Mouse (Mus musculus) midbrain, postnatal 0 days (tissue): ENCODE data around the gene Lmbrd1. TPM values are rescaled to one million over a fixed set of nuclear protein-coding genes. Genes with fewer than 3 reads are reported as not detected.

Source experiments
- ATAC-seq: fragments of 200-750 bp; cut with Nextera tagmentation; 2 replicates; pipeline ENCODE4 v1.8.0; 2017; ENCODE audit warnings: moderate number of reproducible peaks, mild to moderate bottlenecking, moderate TSS enrichment, moderate library complexity; ENCODE audit not compliant: low FRiP score
- DNase-seq: peaks from one replicate; pipeline ENCODE4 v3.0.0-alpha.2; 2015; ENCODE audit warnings: low spot score
- H3K27ac ChIP-seq: fragments of 300-500 bp; sonication (generic); 2 replicates; pipeline ENCODE4 v1.5.1; 2014; ENCODE audit warnings: low read depth, mild to moderate bottlenecking, low read length, mixed read lengths
- H3K27me3 ChIP-seq: fragments of 300-500 bp; sonication (generic); 2 replicates; pipeline ENCODE4 v1.6.1; 2014; ENCODE audit warnings: low read length, control low read depth, mixed read lengths; ENCODE audit not compliant: insufficient read depth
- H3K36me3 ChIP-seq: fragments of 300-500 bp; sonication (generic); 2 replicates; pipeline ENCODE4 v1.6.1; 2014; ENCODE audit warnings: low read length, control low read depth, mixed read lengths; ENCODE audit not compliant: insufficient read depth
- H3K4me1 ChIP-seq: fragments of 300-500 bp; sonication (generic); 2 replicates; pipeline ENCODE4 v1.6.1; 2014; ENCODE audit warnings: mild to moderate bottlenecking, control low read depth, antibody characterized with exemption, low read length, mixed read lengths; ENCODE audit not compliant: insufficient read depth
- H3K4me2 ChIP-seq: fragments of 300-500 bp; sonication (generic); 2 replicates; pipeline ENCODE4 v1.6.1; 2014; ENCODE audit warnings: low read depth, mild to moderate bottlenecking, low read length, mixed read lengths; ENCODE audit not compliant: poor library complexity, severe bottlenecking
- H3K4me3 ChIP-seq: fragments of 300-500 bp; sonication (generic); 2 replicates; pipeline ENCODE4 v1.5.1; 2014; ENCODE audit warnings: low read depth, mild to moderate bottlenecking, low read length, moderate library complexity
- H3K9ac ChIP-seq: fragments of 300-500 bp; sonication (generic); replicated peaks from 2 replicates; pipeline ENCODE4 v1.6.1; 2014; ENCODE audit warnings: mild to moderate bottlenecking, low read length, moderate library complexity, mixed read lengths; ENCODE audit not compliant: poor library complexity, severe bottlenecking
- H3K9me3 ChIP-seq: fragments of 300-500 bp; sonication (generic); 2 replicates; pipeline ENCODE4 v1.6.1; 2016; ENCODE audit warnings: low read length, control low read depth
- CTCF ChIP-seq: IDR thresholded peaks from 2 replicates; pipeline ENCODE4 v1.5.1; 2016; ENCODE audit warnings: antibody characterized with exemption, mild to moderate bottlenecking
- WGBS: fragments of 180-500 bp; shearing (Covaris S2); extraction: QIAGEN DNeasy Blood & Tissue Kit; methylation state at CpG from one replicate; pipeline ENCODE4 v1.1.7; 2014; 5-methylcytosine and 5-hydroxymethylcytosine counted together
- polyA plus RNA-seq: library from polyadenylated mRNA; unstranded; fragments of >200 nt; fragmentation: Nextera tagmentation; extraction: Ambion mirVana; gene quantifications from 2 replicates; pipeline ENCODE4 v1.2.1, GENCODE M21; 2015
- total RNA-seq: library from RNA; depleted of rRNA; stranded (reverse); fragments of >200 nt; gene quantifications from 2 replicates; pipeline ENCODE4 v1.2.3, GENCODE M21; 2014

The Lmbrd1 gene
- total and polyA plus RNA-seq, 2 experiments from 2014 or later, result 28.8 to 44.5 TPM

DNA sequence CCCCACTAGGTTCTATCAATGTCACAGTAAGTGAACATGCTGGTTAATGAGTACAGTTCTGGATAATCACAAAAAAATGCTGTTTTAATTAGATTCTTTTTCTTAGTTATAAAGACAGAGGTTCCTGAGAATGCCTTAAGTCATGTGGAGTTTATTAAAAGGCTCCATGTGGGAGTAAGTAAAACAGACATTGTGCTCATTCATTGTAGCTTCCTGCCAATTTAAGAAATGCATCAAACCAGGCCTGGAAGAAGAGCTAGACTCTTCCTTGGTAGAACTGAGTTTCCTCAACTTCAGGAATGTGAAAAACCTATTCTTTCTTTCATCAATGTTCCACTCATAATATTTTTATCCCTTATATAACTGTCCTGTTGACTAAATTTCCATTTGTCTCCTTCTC lies 14.3 kb upstream of the Lmbrd1 start:
- no peak overlapping the region for H3K27ac ChIP-seq
- H3K9me3 ChIP-seq, result no peaks in the 10 kb centered on the region
- no peak for TF ChIP-seq CTCF
- no peak overlapping the region for H3K4me3 ChIP-seq
- no peaks in the 10 kb centered on the region for H3K4me1 ChIP-seq
- no peaks in the 10 kb centered on the region for H3K27me3 ChIP-seq
- DNase-seq (no peak), ATAC-seq (no peak)
- H3K9ac ChIP-seq, result no peak overlapping the region
- H3K36me3 ChIP-seq, result no peaks in the 10 kb centered on the region
- no peak overlapping the region for H3K4me2 ChIP-seq

- Histone ChIP-seq H3K9me3 (no peaks in the 10 kb centered on the region), H3K27ac (no peak overlapping the region), H3K27me3 (no peaks in the 10 kb centered on the region), H3K9ac (no peak overlapping the region), H3K4me1 (no peaks in the 10 kb centered on the region), H3K36me3 (no peaks in the 10 kb centered on the region), H3K4me2 (no peak overlapping the region), H3K4me3 (no peak overlapping the region)
- WGBS, result 70% methylated on average over 3 of the region's 3 CpGs
- ATAC-seq (no peak), DNase-seq (no peak)
- TF ChIP-seq CTCF, result no peak
Measured at GRCm38 (mm10) chr1:24673231-24673630, 5.2 kb upstream of the Lmbrd1 start.

GRCm38 (mm10) chr1:24677706-24678105 lies 724 bp upstream of the Lmbrd1 start:
- Histone ChIP-seq H3K27ac (peak overlapping the region; percentile 73), H3K9ac (peak overlapping the region; percentile 93), H3K27me3 (no peaks in the 10 kb centered on the region), H3K9me3 (no peaks in the 10 kb centered on the region), H3K4me3 (peak overlapping the region; percentile 69), H3K4me2 (peak overlapping the region; percentile 71), H3K36me3 (no peaks in the 10 kb centered on the region), H3K4me1 (no peaks in the 10 kb centered on the region)
- no peak for TF ChIP-seq CTCF
- 79% methylated on average over 9 of the region's 9 CpGs for WGBS
- ATAC-seq (peak; percentile 2; the same call in 1 of the 2 replicates), DNase-seq (no peak)

DNA sequence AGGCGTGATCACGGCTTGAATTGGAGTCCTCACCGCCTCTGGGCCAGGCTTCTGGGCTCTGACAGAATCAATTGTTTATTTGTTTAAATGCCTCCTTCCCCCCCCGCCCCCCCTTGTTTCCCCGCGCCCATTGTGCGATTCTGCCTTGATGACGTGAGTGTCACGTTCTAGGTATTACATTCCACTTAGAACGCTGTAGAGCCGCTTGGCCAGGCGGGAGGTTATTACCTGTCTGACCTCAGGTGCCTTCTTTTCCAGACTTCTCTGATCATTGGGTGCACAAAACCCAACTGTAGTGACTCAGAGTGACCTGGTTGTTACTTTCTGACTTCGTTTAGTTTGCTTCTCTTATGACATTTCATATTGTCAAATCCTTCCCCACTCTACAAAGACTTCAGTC lies 641 bp downstream of the Lmbrd1 start:
- peak overlapping the region; percentile 69 for H3K4me3 ChIP-seq
- peak; percentile 32 for ATAC-seq
- TF ChIP-seq CTCF, result no peak

GRCm38 (mm10) chr1:24680991-24681390 lies 2.6 kb downstream of the Lmbrd1 start:
- Histone ChIP-seq H3K9me3 (0 out of 2 replicates have a peak, but pooled peaks cover 3% of the 10 kb centered on the region), H3K27ac (no peak overlapping the region), H3K4me2 (no peak overlapping the region), H3K4me3 (no peak overlapping the region), H3K27me3 (no peaks in the 10 kb centered on the region), H3K9ac (no peak overlapping the region), H3K36me3 (no peaks in the 10 kb centered on the region), H3K4me1 (no peaks in the 10 kb centered on the region)
- ATAC-seq (no peak), DNase-seq (no peak)
- WGBS, result 98% methylated on average over 3 of the region's 3 CpGs
- TF ChIP-seq CTCF, result no peak

More for the DNA sequence above, 641 bp downstream of the Lmbrd1 start:
- peak overlapping the region; percentile 93 for H3K9ac ChIP-seq
- H3K27me3 ChIP-seq, result no peaks in the 10 kb centered on the region
- H3K4me1 ChIP-seq, result no peaks in the 10 kb centered on the region
- H3K36me3 ChIP-seq, result no peaks in the 10 kb centered on the region
- H3K9me3 ChIP-seq, result 0 out of 2 replicates have a peak, but pooled peaks cover 3% of the 10 kb centered on the region
- WGBS, result 4% methylated on average over 13 of the region's 13 CpGs
- peak overlapping the region; percentile 73 for H3K27ac ChIP-seq
- DNase-seq, result no peak
- peak overlapping the region; percentile 71 for H3K4me2 ChIP-seq

DNA sequence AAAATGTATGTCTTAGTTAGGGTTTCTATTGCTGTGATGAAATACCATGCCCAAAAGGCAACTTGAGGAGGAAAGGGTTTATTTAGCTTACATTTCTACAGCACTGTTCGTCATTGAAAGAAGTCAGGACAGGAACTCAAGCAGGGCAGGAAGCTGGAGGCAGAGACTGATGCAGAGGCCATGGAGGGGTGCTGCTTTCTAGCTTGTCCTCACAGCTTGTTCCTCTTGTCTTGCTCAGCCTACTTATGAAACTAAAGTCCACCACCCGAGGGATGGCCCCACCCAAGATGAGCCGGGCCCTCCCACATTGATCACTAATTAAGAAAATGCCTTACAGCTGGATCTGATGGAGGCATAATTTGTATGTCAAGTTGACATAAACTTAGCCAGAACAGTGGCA lies 3.5 kb downstream of the Lmbrd1 start:
- WGBS, result 82% methylated on average over 3 of the region's 3 CpGs
- H3K27me3 ChIP-seq, result no peaks in the 10 kb centered on the region
- DNase-seq (no peak), ATAC-seq (no peak)
- no peak overlapping the region for H3K9ac ChIP-seq
- no peak overlapping the region for H3K4me3 ChIP-seq
- no peak for TF ChIP-seq CTCF
- no peaks in the 10 kb centered on the region for H3K36me3 ChIP-seq
- 0 out of 2 replicates have a peak, but pooled peaks cover 3% of the 10 kb centered on the region for H3K9me3 ChIP-seq
- H3K4me2 ChIP-seq, result no peak overlapping the region
- H3K27ac ChIP-seq, result no peak overlapping the region
- H3K4me1 ChIP-seq, result no peaks in the 10 kb centered on the region
